Comparison of ENCODE assay signal across 21 mouse cellular contexts in genomic region chr9:105482715-105483510, GRCm38 (mm10). TPM values are rescaled to one million over a fixed set of nuclear protein-coding genes. Genes with fewer than 3 reads are reported as not detected.
A peak's percentile ranks its signal among the peaks of the same experiment; 100 is the strongest.
DNase-seq lines count a peak whose midpoint lies in the region; ATAC-seq and TF ChIP-seq lines count a peak whose summit lies in the region.
"Had no signal": no experiment of that assay in that cellular context is flagged by ENCODE, and none has a peak within 500 bp of the region (broad histone marks: within the 10 kb centered on the region; RNA-seq: fewer than 3 reads in every experiment).

No protein-coding gene starts in this region.

- peak overlapping the region; percentile 29; the same call in 1 of the 2 replicates for H3K27ac ChIP-seq in gastrocnemius, adult 2 months
- H3K27ac ChIP-seq in liver, embryonic 14.5 days: no peak overlapping the region
- no peak overlapping the region for H3K27ac ChIP-seq in liver, embryonic 11.5 days (ENCODE audit: low read depth, low read length)
- H3K27ac ChIP-seq: hindbrain, embryonic 15.5 days; intestine, embryonic 15.5 days; limb, embryonic 12.5 days; liver, embryonic 12.5 days; neural tube, embryonic 13.5 days had no signal

- H3K9ac ChIP-seq in liver, embryonic 14.5 days (replicated peaks): no peak overlapping the region
- no peak overlapping the region for H3K9ac ChIP-seq in liver, embryonic 11.5 days (ENCODE audit: low read depth, low read length)
- H3K9ac ChIP-seq: heart, embryonic 12.5 days; hindbrain, embryonic 15.5 days; intestine, embryonic 15.5 days; limb, embryonic 12.5 days; liver, embryonic 12.5 days; midbrain, embryonic 13.5 days; neural tube, embryonic 13.5 days had no signal

- peaks cover 15 to 34% of the 10 kb centered on the region in 2 experiments; a peak in 3 of 4 replicates for H3K4me1 ChIP-seq in liver, embryonic 14.5 days (replicated peaks; ENCODE audit: control insufficient read depth in 2 of 2, insufficient read depth in 2 of 2, low read length in 1 of 2)
- H3K4me1 ChIP-seq in liver, embryonic 11.5 days (replicated peaks; ENCODE audit: control insufficient read depth, insufficient read depth, low read length): peaks cover 33% of the 10 kb centered on the region
- H3K4me1 ChIP-seq: limb, embryonic 12.5 days had no signal

- intact Hi-C loops in gastrocnemius, adult 2 months (cut with DNase I): no loop called here
- intact Hi-C loops in gastrocnemius, postnatal 14 days (cut with DNase I; ENCODE audit: low total_unique reads): no loop called here

- no peak overlapping the region for H3K4me3 ChIP-seq in gastrocnemius, adult 2 months
- H3K4me3 ChIP-seq in liver, embryonic 14.5 days (ENCODE audit: insufficient read depth in 1 of 2, low read depth in 2 of 2, low read length in 2 of 2): no peak overlapping the region
- H3K4me3 ChIP-seq in liver, embryonic 11.5 days (ENCODE audit: low read depth, low read length): no peak overlapping the region
- H3K4me3 ChIP-seq: heart, embryonic 12.5 days; hindbrain, embryonic 15.5 days; intestine, embryonic 15.5 days; limb, embryonic 12.5 days; liver, embryonic 12.5 days; midbrain, embryonic 13.5 days; neural tube, embryonic 13.5 days had no signal

- no peaks in the 10 kb centered on the region for H3K27me3 ChIP-seq in liver, embryonic 14.5 days (ENCODE audit: control insufficient read depth, insufficient read depth, low read length)
- no peaks in the 10 kb centered on the region for H3K27me3 ChIP-seq in liver, embryonic 11.5 days (replicated peaks; ENCODE audit: control insufficient read depth, insufficient read depth, low read length)
- H3K27me3 ChIP-seq: heart, embryonic 12.5 days; hindbrain, embryonic 15.5 days; intestine, embryonic 15.5 days; limb, embryonic 12.5 days; liver, embryonic 12.5 days; midbrain, embryonic 13.5 days; neural tube, embryonic 13.5 days; Patski had no signal

- DNase-seq in gastrocnemius, adult 2 months: no peak
- no peak for DNase-seq in gastrocnemius, postnatal 14 days
- peak in 2 of 3 experiments; percentile 32 to 33 for DNase-seq in liver, embryonic 14.5 days (ENCODE audit: low read depth in 3 of 3, low spot score in 3 of 3)
- no peak for DNase-seq in liver, embryonic 11.5 days (ENCODE audit: low spot score)
- no peak for DNase-seq in yolk sac, embryonic 10.5 days (ENCODE audit: low spot score)
- DNase-seq in embryo, embryonic 10 days (ENCODE audit: low spot score): no peak
- DNase-seq: gastrocnemius, postnatal 36 days; lung, adult 2 months; thymus, adult 2 months; thymus, postnatal 4 days had no signal

- H3K9me3 ChIP-seq in liver, embryonic 14.5 days (ENCODE audit: control insufficient read depth, low read length): no peaks in the 10 kb centered on the region
- H3K9me3 ChIP-seq in liver, embryonic 11.5 days (ENCODE audit: control insufficient read depth, low read length): no peaks in the 10 kb centered on the region
- H3K9me3 ChIP-seq: G1E; heart, embryonic 12.5 days; hindbrain, embryonic 15.5 days; intestine, embryonic 15.5 days; limb, embryonic 12.5 days; liver, embryonic 12.5 days; midbrain, embryonic 13.5 days; neural tube, embryonic 13.5 days had no signal

- TF ChIP-seq EP300 in liver, embryonic 14.5 days (IDR thresholded peaks at IDR 0.05; ENCODE audit: low read depth): no peak

- ATAC-seq in liver, embryonic 14.5 days (ENCODE audit: insufficient read depth): no peak
- ATAC-seq in liver, embryonic 11.5 days (replicated peaks; ENCODE audit: low FRiP score): no peak
- peak; percentile 59; the same call in 1 of the 2 replicates for ATAC-seq in erythroblast, adult 5-6 weeks (replicated peaks; ENCODE audit: low FRiP score, poor library complexity, severe bottlenecking)
- ATAC-seq: forebrain, embryonic 14.5 days; intestine, embryonic 15.5 days; liver, embryonic 12.5 days; midbrain, embryonic 13.5 days; Patski had no signal

- H3K4me2 ChIP-seq in liver, embryonic 14.5 days (ENCODE audit: low read depth): no peak overlapping the region
- H3K4me2 ChIP-seq in liver, embryonic 11.5 days: no peak overlapping the region
- H3K4me2 ChIP-seq: heart, embryonic 12.5 days; hindbrain, embryonic 15.5 days; intestine, embryonic 15.5 days; limb, embryonic 12.5 days; liver, embryonic 12.5 days; midbrain, embryonic 13.5 days; neural tube, embryonic 13.5 days had no signal

- no peak for TF ChIP-seq CTCF in gastrocnemius, adult 2 months (IDR thresholded peaks at IDR 0.05)
- TF ChIP-seq CTCF in liver, embryonic 14.5 days (IDR thresholded peaks at IDR 0.05; ENCODE audit: low read depth): no peak

- no peaks in the 10 kb centered on the region for H3K36me3 ChIP-seq in liver, embryonic 14.5 days (replicated peaks; ENCODE audit: control insufficient read depth, insufficient read depth, low read depth)
- no peaks in the 10 kb centered on the region for H3K36me3 ChIP-seq in liver, embryonic 11.5 days (ENCODE audit: control insufficient read depth, insufficient read depth, low read length)
- H3K36me3 ChIP-seq: heart, embryonic 12.5 days; hindbrain, embryonic 15.5 days; intestine, embryonic 15.5 days; limb, embryonic 12.5 days; neural tube, embryonic 13.5 days had no signal

- WGBS in liver, embryonic 14.5 days (ENCODE audit: insufficient replicate concordance): 82% methylated on average over 4 of the region's 4 CpGs
- 94% methylated on average over 4 of the region's 4 CpGs for WGBS in liver, embryonic 11.5 days

RNA-seq across cellular contexts. Expression of gene Atp2c1, which starts 44.2 kb away (rescaled TPM):
- total RNA-seq in gastrocnemius, adult 2 months (2021): 10 to 100 TPM; 39.3 to 41.2 TPM
- 10 to 100 TPM; 28.5 to 29.0 TPM for total RNA-seq in gastrocnemius, postnatal 14 days (2021)
- polyA plus RNA-seq in liver, embryonic 14.5 days (2012; rRNA removed): 8.2 and 11.2 TPM in 2 replicates
- polyA plus RNA-seq in liver, embryonic 14.5 days (2014; fragmentation: Nextera tagmentation; extraction: Ambion mirVana): 16.8 and 19.4 TPM in 2 replicates
- polyA plus RNA-seq in liver, embryonic 11.5 days (2014; fragmentation: Nextera tagmentation; extraction: Ambion mirVana): 45.9 and 56.3 TPM in 2 replicates
- 11.5 and 15.4 TPM in 2 replicates for total RNA-seq in erythroblast, adult 5-6 weeks (2015; ENCODE audit: low replicate concordance)
- 29.7 and 33.7 TPM in 2 replicates for total RNA-seq in erythroblast, adult 5-6 weeks (2017; ENCODE audit: low replicate concordance)

Comparison
In these comparisons a context has a peak if more than half of its experiments do, and no peak if none do; other contexts are left out.
1. DNase-seq: peak in liver, embryonic 14.5 days (2 of 3); none in gastrocnemius, adult 2 months (single experiment), gastrocnemius, postnatal 14 days (single experiment), liver, embryonic 11.5 days (single experiment), yolk sac, embryonic 10.5 days (single experiment) and embryo, embryonic 10 days (single experiment).